Mouse (Mus musculus) heart, embryonic 16.5 days (tissue): ENCODE results near the gene Arid2. TPM values are rescaled to one million over a fixed set of nuclear protein-coding genes. Genes with fewer than 3 reads are reported as not detected.

Source experiments
- ATAC-seq: fragments of 200-750 bp; cut with Nextera tagmentation; replicated peaks from 2 replicates; pipeline ENCODE4 v1.8.0; 2017; ENCODE audit warnings: moderate number of reproducible peaks; ENCODE audit not compliant: insufficient read depth, low FRiP score; ENCODE audit errors: extremely low read depth
- H3K27ac ChIP-seq: fragments of 300-500 bp; sonication (generic); 2 replicates; pipeline ENCODE4 v1.5.1; 2014; ENCODE audit warnings: mild to moderate bottlenecking, low read length, control low read depth, moderate library complexity
- H3K27me3 ChIP-seq: fragments of 300-500 bp; sonication (generic); 2 replicates; pipeline ENCODE4 v1.6.1; 2014; ENCODE audit warnings: low read length, mixed read lengths; ENCODE audit not compliant: control insufficient read depth, insufficient read depth
- H3K36me3 ChIP-seq: fragments of 300-500 bp; sonication (generic); 2 replicates; pipeline ENCODE4 v1.6.1; 2014; ENCODE audit not compliant: control insufficient read depth, insufficient read depth
- H3K4me1 ChIP-seq: fragments of 300-500 bp; sonication (generic); 2 replicates; pipeline ENCODE4 v1.6.1; 2014; ENCODE audit warnings: low read length, mixed read lengths; ENCODE audit not compliant: control insufficient read depth, insufficient read depth
- H3K4me2 ChIP-seq: fragments of 300-500 bp; sonication (generic); 2 replicates; pipeline ENCODE4 v1.6.1; 2014; ENCODE audit warnings: low read depth, mild to moderate bottlenecking, control low read depth, low read length
- H3K4me3 ChIP-seq: fragments of 300-500 bp; sonication (generic); 2 replicates; pipeline ENCODE4 v1.5.1; 2014; ENCODE audit warnings: mild to moderate bottlenecking, control low read depth, low read length
- H3K9ac ChIP-seq: fragments of 300-500 bp; sonication (generic); 2 replicates; pipeline ENCODE4 v1.6.1; 2014; ENCODE audit warnings: low read length, control low read depth
- H3K9me3 ChIP-seq: fragments of 300-500 bp; sonication (generic); replicated peaks from 2 replicates; pipeline ENCODE4 v1.6.1; 2016; ENCODE audit warnings: low read length; ENCODE audit not compliant: control insufficient read depth
- WGBS: fragments of 180-500 bp; shearing (Covaris S2); extraction: QIAGEN DNeasy Blood & Tissue Kit; methylation state at CpG from one replicate; pipeline ENCODE4 v1.1.7; 2014; 5-methylcytosine and 5-hydroxymethylcytosine counted together
- polyA plus RNA-seq: library from polyadenylated mRNA; unstranded; fragments of >200 nt; fragmentation: Nextera tagmentation; extraction: Ambion mirVana; gene quantifications from 2 replicates; pipeline ENCODE4 v1.2.1, GENCODE M21; 2015

The Arid2 gene
- polyA plus RNA-seq, 1 experiment from 2014 or later, result 14.0 TPM

GRCm38 (mm10) chr15:96290001-96290400, 2.7 kb downstream of the Arid2 start:
- H3K4me2 ChIP-seq, result peak overlapping the region; percentile 28; the same call in 1 of the 2 replicates
- H3K27ac ChIP-seq, result no peak overlapping the region
- H3K4me3 ChIP-seq, result 0 out of 2 replicates have a peak overlapping the region, but pooled peaks have one; percentile 18
- peaks cover 5% of the 10 kb centered on the region; the same call in 1 of the 2 replicates for H3K36me3 ChIP-seq
- H3K4me1 ChIP-seq, result peaks cover 10% of the 10 kb centered on the region
- no peaks in the 10 kb centered on the region for H3K9me3 ChIP-seq
- H3K27me3 ChIP-seq, result no peaks in the 10 kb centered on the region
- WGBS, result 46% methylated on average over 1 of the region's 1 CpGs
- H3K9ac ChIP-seq, result peak overlapping the region; percentile 50; the same call in 1 of the 2 replicates
- no peak for ATAC-seq

- Histone ChIP-seq H3K4me3 (no peak overlapping the region), H3K4me1 (peaks cover 25% of the 10 kb centered on the region), H3K36me3 (peaks cover 5% of the 10 kb centered on the region; the same call in 1 of the 2 replicates), H3K4me2 (no peak overlapping the region), H3K9me3 (no peaks in the 10 kb centered on the region), H3K27me3 (no peaks in the 10 kb centered on the region), H3K27ac (no peak overlapping the region), H3K9ac (no peak overlapping the region)
- WGBS, result 50% methylated on average over 3 of the region's 3 CpGs
- no peak for ATAC-seq
Measured at GRCm38 (mm10) chr15:96293444-96293843, 6.1 kb downstream of the Arid2 start.

GRCm38 (mm10) chr15:96297078-96297590, 9.8 kb downstream of the Arid2 start:
- H3K27ac ChIP-seq, result peak overlapping the region; percentile 43; the same call in 1 of the 2 replicates
- H3K4me1 ChIP-seq, result peaks cover 18% of the 10 kb centered on the region
- no peak for ATAC-seq
- H3K9ac ChIP-seq, result 0 out of 2 replicates have a peak overlapping the region, but pooled peaks have one; percentile 15
- no peaks in the 10 kb centered on the region for H3K36me3 ChIP-seq
- WGBS, result 54% methylated on average over 9 of the region's 9 CpGs
- H3K27me3 ChIP-seq, result no peaks in the 10 kb centered on the region
- no peaks in the 10 kb centered on the region for H3K9me3 ChIP-seq
- peak overlapping the region; percentile 32; the same call in 1 of the 2 replicates for H3K4me2 ChIP-seq
- H3K4me3 ChIP-seq, result no peak overlapping the region

- H3K4me1 ChIP-seq, result peaks cover 18% of the 10 kb centered on the region
- no peak overlapping the region for H3K9ac ChIP-seq
- no peaks in the 10 kb centered on the region; the same call in 1 of the 2 replicates for H3K36me3 ChIP-seq
- H3K27me3 ChIP-seq, result no peaks in the 10 kb centered on the region
- H3K27ac ChIP-seq, result no peak overlapping the region
- WGBS, result 93% methylated on average over 9 of the region's 9 CpGs
- no peak overlapping the region for H3K4me3 ChIP-seq
- H3K4me2 ChIP-seq, result no peak overlapping the region
- no peaks in the 10 kb centered on the region for H3K9me3 ChIP-seq
- no peak for ATAC-seq
Measured at GRCm38 (mm10) chr15:96297623-96298188, 10.4 kb downstream of the Arid2 start.

- Histone ChIP-seq H3K4me2 (no peak overlapping the region), H3K9ac (no peak overlapping the region), H3K36me3 (peaks cover 16% of the 10 kb centered on the region), H3K27me3 (no peaks in the 10 kb centered on the region), H3K4me3 (no peak overlapping the region), H3K4me1 (no peaks in the 10 kb centered on the region), H3K27ac (no peak overlapping the region), H3K9me3 (no peaks in the 10 kb centered on the region)
- WGBS, result 63% methylated on average over 6 of the region's 6 CpGs
- ATAC-seq, result no peak
Measured at GRCm38 (mm10) chr15:96309310-96309709, 22.0 kb downstream of the Arid2 start.

GRCm38 (mm10) chr15:96312902-96313301, 25.6 kb downstream of the Arid2 start:
- no peak overlapping the region for H3K4me2 ChIP-seq
- no peaks in the 10 kb centered on the region for H3K9me3 ChIP-seq
- H3K27me3 ChIP-seq, result no peaks in the 10 kb centered on the region
- no peak overlapping the region for H3K9ac ChIP-seq
- no peak overlapping the region for H3K27ac ChIP-seq
- no peak for ATAC-seq
- WGBS, result 91% methylated on average over 1 of the region's 1 CpGs
- no peak overlapping the region for H3K4me3 ChIP-seq
- H3K36me3 ChIP-seq, result peaks cover 12% of the 10 kb centered on the region
- H3K4me1 ChIP-seq, result peaks cover 7% of the 10 kb centered on the region

- peak; percentile 65 for ATAC-seq
- WGBS, result 4% methylated on average over 1 of the region's 1 CpGs
- peaks cover 12% of the 10 kb centered on the region for H3K36me3 ChIP-seq
Measured at GRCm38 (mm10) chr15:96315664-96316063, 28.3 kb downstream of the Arid2 start.

GRCm38 (mm10) chr15:96319335-96319734, 32.0 kb downstream of the Arid2 start:
- no peak overlapping the region for H3K9ac ChIP-seq
- no peak overlapping the region for H3K4me2 ChIP-seq
- 80% methylated on average over 8 of the region's 8 CpGs for WGBS
- H3K27me3 ChIP-seq, result no peaks in the 10 kb centered on the region
- H3K36me3 ChIP-seq, result 0 out of 2 replicates have a peak, but pooled peaks cover 2% of the 10 kb centered on the region
- no peaks in the 10 kb centered on the region for H3K9me3 ChIP-seq
- H3K4me3 ChIP-seq, result no peak overlapping the region
- H3K4me1 ChIP-seq, result peaks cover 7% of the 10 kb centered on the region
- ATAC-seq, result no peak
- no peak overlapping the region for H3K27ac ChIP-seq

More at GRCm38 (mm10) chr15:96315664-96316063, 28.3 kb downstream of the Arid2 start:
- no peaks in the 10 kb centered on the region for H3K9me3 ChIP-seq
- no peaks in the 10 kb centered on the region for H3K27me3 ChIP-seq
- H3K4me3 ChIP-seq, result no peak overlapping the region
- peaks cover 7% of the 10 kb centered on the region for H3K4me1 ChIP-seq
- H3K9ac ChIP-seq, result no peak overlapping the region
- peak overlapping the region; percentile 51; the same call in 1 of the 2 replicates for H3K27ac ChIP-seq
- H3K4me2 ChIP-seq, result no peak overlapping the region

- Histone ChIP-seq H3K9me3 (no peaks in the 10 kb centered on the region), H3K36me3 (0 out of 2 replicates have a peak, but pooled peaks cover 2% of the 10 kb centered on the region), H3K4me1 (peaks cover 10% of the 10 kb centered on the region), H3K9ac (no peak overlapping the region), H3K4me2 (no peak overlapping the region), H3K27me3 (no peaks in the 10 kb centered on the region), H3K27ac (no peak overlapping the region), H3K4me3 (no peak overlapping the region)
- no peak for ATAC-seq
- WGBS, result 83% methylated on average over 7 of the region's 7 CpGs
Measured at GRCm38 (mm10) chr15:96325726-96326328, 38.5 kb downstream of the Arid2 start.
